Mouse (Mus musculus): Measurements from ENCODE around the gene Ugp2. TPM values are rescaled to one million over a fixed set of nuclear protein-coding genes. Genes with fewer than 3 reads are reported as not detected.

The Ugp2 gene
- total RNA-seq (2021): 100 to 1,000 TPM; 187 to 190 TPM

DNA sequence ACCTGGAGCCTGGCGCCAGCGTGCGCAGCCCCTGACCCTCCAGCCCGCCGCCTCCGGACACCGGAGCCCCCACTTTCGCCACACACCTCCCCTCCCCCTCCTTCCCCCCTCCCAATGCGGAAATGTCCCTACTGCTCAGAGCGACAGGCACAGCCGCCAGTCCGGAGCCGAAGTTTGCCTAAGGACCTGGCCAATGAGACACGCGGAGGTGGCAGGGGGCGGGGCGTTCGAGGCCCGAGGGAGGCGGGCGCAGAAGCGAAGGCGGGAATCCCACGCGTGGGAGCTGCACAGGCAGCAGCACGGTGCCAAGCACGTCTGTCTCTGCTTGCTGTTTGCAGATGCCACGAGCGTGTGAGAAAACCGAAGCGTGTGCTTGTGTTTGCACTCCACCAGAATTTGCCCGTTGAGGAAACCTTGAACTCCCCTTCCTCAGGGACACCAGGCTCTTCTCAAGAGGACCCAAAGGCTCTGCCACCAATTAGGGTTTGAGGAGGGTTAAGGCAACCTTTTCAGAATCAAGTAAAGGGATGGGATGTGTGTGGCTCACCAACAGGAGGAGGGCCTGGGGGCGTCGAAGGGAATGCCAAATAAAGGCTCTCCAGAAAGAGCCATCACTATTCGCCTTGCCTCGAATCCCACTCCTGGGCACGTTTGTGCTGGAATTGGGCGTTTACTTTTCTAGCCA is at the start of gene Ugp2:
Ugp2 (minus strand) TSS at position 80 of the 685 bp plus-strand sequence.
- DNase-seq: peak; percentile 99
- intact Hi-C loops (cut with DNase I): loop anchor here (5.0 kb wide), 3 partner anchors 46 to 1039 kb away; partner anchors contain the start of gene Slc1a4

GRCm38 (mm10) chr11:21414911-21415381 is 43.9 kb upstream of the Ugp2 start:
- intact Hi-C loops (cut with DNase I): loop anchor here (5.0 kb wide), 1 partner anchor 43 kb away; the partner anchor contains the start of gene Ugp2
- peak; percentile 47 to 50 for DNase-seq

- no peak for DNase-seq
- intact Hi-C loops (cut with DNase I): no loop called here
Observed at GRCm38 (mm10) chr11:21406668-21407067, 35.7 kb upstream of the Ugp2 start.

DNA sequence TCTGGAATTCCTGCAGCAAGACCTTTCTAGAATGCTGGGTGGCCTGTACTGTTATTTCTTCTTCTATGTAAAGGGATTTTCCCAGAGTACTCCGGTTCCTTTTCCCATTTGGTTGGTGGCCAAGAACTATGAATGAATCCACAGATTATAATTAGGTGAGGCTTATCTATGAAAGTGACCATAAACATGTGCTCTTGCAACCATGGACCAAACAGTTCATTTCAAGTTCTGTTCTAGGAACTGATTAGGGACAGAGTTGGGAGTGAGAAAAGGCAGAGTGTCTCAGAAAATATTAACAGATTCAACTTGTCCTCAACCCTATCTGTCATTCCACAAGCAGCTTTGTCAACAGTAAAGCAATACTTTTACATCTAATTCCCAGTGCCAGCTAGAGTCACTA is 35.1 kb upstream of the Ugp2 start:
- intact Hi-C loops (cut with DNase I): no loop called here
- no peak for DNase-seq

DNA sequence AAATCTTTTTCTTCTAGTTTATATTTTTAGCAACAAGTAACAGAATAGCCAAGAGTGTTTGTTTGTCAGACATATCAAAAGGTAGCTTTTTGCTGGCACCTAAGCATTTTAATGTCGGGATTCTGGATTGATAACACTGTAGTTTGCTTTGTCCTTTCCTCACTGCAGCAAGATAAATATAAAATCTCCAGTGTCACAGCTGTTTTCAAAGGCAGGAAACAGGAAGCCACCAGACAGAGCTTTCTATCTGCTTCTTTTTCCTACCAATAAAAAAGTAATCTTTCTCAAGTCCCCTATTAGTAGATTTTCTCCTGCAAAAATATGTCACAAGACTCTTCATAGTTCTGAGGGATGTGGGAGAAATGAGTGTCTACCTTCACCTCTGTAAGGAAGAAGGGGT is 32.9 kb upstream of the Ugp2 start:
- intact Hi-C loops (cut with DNase I): no loop called here
- no peak for DNase-seq

DNA sequence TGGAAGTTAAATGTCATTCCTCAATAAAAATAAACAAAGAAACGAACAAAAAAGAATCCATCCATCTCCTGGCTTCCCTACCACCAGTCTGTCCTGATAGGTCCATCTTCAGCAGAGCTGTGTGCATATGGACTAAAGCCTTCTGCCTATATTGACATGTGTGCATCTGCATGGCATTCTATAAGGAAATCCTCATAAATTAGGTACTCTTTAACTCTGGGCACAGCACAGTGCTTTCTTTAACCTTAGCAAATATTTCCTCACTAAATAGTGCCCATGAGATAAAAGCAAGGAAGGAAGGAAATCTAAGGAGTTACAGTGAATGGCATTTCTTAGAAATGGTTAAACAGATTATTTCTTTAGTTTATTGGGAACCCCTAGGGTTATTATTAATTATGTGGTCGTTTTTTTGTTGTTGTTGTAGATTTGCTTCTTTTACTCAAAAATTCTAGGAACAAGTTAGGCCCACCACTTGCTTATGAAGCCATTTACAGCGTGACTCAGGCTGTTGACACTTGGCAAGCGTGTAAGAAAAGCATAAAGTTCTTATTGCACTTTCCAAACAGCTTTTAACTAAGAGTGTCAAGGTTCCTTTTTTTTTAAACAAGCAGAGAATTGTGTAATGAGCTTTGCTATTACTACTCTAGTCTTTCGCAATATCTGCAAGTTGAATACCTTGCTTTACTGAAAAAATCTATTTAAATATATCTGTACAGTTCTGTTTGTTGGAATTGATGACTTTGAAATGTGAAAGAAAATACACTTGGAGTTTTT is 31.7 kb upstream of the Ugp2 start:
- intact Hi-C loops (cut with DNase I): no loop called here

DNA sequence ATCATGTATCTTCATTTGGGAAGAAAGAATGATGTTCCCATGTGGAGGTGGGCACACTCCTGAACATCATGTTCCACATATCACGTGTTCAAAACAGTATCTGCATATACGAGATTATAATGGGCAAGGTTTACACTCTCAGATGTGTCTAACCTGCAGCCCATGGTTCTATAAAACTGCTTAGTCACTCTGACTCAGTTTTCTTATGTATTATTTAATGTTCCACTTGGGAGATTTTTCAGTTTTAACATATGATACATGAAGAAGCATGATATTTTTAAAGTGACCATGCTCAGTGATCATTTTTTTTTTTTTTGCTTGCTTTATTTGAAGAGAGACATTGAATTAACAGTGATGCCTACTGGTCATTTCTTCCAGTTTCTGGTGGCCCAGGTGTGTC is 30.2 kb upstream of the Ugp2 start:
- DNase-seq: no peak
- intact Hi-C loops (cut with DNase I): no loop called here

More for the DNA sequence above, 31.7 kb upstream of the Ugp2 start:
- no peak for DNase-seq

- DNase-seq: peak; percentile 65 to 72
- intact Hi-C loops (cut with DNase I): no loop called here
Observed at GRCm38 (mm10) chr11:21399186-21399681, 28.2 kb upstream of the Ugp2 start.

- peak; percentile 64 to 80 for DNase-seq
- intact Hi-C loops (cut with DNase I): no loop called here
Observed at GRCm38 (mm10) chr11:21398464-21398863, 27.5 kb upstream of the Ugp2 start.

DNA sequence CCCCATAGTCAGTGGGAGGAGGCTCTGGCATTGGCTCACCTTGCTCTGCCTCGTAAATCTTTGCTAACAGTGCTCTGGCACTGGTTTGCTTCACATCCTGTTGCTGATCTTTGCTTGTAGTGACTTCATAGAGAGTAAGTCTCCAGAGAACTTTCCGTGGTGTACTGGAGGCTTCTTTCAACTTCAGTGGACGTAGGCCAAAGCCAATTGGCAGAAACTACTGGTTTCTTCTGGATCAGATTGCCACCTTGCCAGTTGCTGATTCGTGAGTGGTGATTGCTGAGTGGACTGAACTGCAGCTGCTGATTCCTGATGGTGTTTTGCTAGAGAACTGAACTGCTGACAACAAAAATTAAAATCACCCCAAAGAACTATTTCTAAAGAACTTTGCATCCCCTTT is 15.8 kb upstream of the Ugp2 start:
- intact Hi-C loops (cut with DNase I): no loop called here
- DNase-seq: no peak

DNA sequence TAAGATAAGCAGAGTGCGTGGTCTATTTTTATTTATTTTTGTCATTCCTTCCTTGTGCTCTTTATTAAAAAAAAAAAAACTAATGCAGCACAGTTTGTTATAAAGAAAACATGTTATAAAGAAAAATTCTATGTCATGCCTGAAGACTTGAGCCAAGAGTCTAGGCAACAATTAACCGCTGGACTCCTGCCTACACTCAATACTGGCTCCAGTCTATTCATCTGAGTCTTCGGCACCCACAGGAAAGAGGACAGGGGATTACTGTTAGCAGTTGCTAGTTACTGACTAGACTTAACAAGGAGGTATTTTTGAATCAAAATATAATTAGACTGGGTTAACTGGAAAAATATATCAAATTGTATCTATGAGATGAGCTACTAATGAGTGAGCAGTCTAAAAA is 3.1 kb upstream of the Ugp2 start:
- intact Hi-C loops (cut with DNase I): loop anchor here (5.0 kb wide), 3 partner anchors 43 to 1042 kb away; partner anchors contain the start of gene Slc1a4
- no peak for DNase-seq

GRCm38 (mm10) chr11:21370399-21371121 is 441 bp downstream of the Ugp2 start:
- DNase-seq: peak; percentile 88 to 92
- intact Hi-C loops (cut with DNase I): loop anchor here (5.0 kb wide), 3 partner anchors 47 to 1038 kb away; partner anchors contain the start of gene Slc1a4

GRCm38 (mm10) chr11:21369248-21370016 is 1.6 kb downstream of the Ugp2 start:
- intact Hi-C loops (cut with DNase I): loop anchor here (5.0 to 10.0 kb wide), 4 partner anchors 48 to 1037 kb away; partner anchors contain the start of gene Slc1a4
- peak; percentile 34 to 38 for DNase-seq

DNA sequence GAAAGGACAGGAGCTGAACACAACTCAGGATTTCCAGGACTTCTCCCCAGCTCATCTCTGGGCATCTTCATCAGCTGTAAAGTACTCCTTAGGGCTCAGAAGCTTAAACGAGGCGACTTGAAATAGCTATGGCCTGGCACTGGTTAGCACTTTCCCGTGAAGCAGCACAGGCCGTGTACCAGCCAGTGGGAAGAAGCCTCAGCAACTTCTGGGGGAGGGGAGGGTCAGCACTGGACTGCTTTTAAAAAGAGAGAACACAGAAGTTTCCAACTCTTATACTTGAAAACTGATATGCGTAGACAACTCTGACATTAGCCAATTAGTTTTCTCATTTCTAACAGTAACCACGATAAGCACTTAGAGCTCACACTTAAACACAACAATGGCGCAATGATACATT is 2.5 kb downstream of the Ugp2 start:
- intact Hi-C loops (cut with DNase I): loop anchor here (10.0 kb wide), 1 partner anchor 196 kb away; no protein-coding TSS in a partner anchor
- peak; percentile 40 to 42 for DNase-seq

- DNase-seq: peak in 1 of 2 experiments; percentile 16
Observed at GRCm38 (mm10) chr11:21363144-21363940, 7.7 kb downstream of the Ugp2 start.

GRCm38 (mm10) chr11:21351296-21351695 is 19.7 kb downstream of the Ugp2 start:
- DNase-seq: no peak
- intact Hi-C loops (cut with DNase I): loop anchor here (2.0 to 5.0 kb wide), 2 partner anchors 81 to 102 kb away; no protein-coding TSS in a partner anchor

More at GRCm38 (mm10) chr11:21363144-21363940, 7.7 kb downstream of the Ugp2 start:
- intact Hi-C loops (cut with DNase I): loop anchor here (10.0 kb wide), 1 partner anchor 201 kb away; no protein-coding TSS in a partner anchor

DNA sequence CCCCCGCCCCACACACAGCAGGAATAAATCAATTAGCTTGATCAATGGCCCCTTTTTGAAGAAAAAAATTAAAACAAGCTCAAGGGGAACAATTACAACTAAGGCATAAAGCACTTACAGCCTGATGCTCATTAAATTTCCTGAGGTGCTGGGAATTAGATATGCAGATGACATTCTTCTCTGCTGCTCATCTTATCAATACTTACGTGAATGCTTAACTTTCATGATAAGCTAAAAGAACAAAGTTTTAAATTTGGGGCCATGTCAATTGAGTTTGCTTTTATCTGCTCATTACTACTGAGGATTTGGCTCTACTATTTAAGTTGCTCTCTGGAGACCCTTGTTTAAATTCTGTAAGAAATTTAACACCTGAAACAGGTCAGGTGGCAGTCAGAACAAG is 22.1 kb downstream of the Ugp2 start:
- intact Hi-C loops (cut with DNase I): no loop called here
- no peak for DNase-seq

- DNase-seq: no peak
- intact Hi-C loops (cut with DNase I): no loop called here
Observed at GRCm38 (mm10) chr11:21346020-21346419, 25.0 kb downstream of the Ugp2 start.

- DNase-seq: no peak
- intact Hi-C loops (cut with DNase I): no loop called here
Observed at GRCm38 (mm10) chr11:21343490-21343889, 27.5 kb downstream of the Ugp2 start.

Measured in heart, postnatal 10 days (tissue).